Mouse (Mus musculus) C2C12 (cell line): Measurements from ENCODE around the gene Slc9a3r1. TPM values are rescaled to one million over a fixed set of nuclear protein-coding genes. Genes with fewer than 3 reads are reported as not detected.

Source experiments
- H3K27me3 ChIP-seq: one replicate; pipeline ENCODE4 v1.6.1; 2011; ENCODE audit not compliant: control insufficient read depth, insufficient read depth, insufficient read length
- H3K36me3 ChIP-seq: one replicate; pipeline ENCODE4 v1.6.1; 2011; ENCODE audit not compliant: control insufficient read depth, insufficient read depth
- H3K4me3 ChIP-seq: one replicate; pipeline ENCODE4 v1.5.1; 2011; ENCODE audit warnings: mild to moderate bottlenecking, control low read depth; ENCODE audit not compliant: poor library complexity, insufficient read depth, severe bottlenecking
- H3K79me2 ChIP-seq: one replicate; pipeline ENCODE4 v1.6.1; 2011; ENCODE audit not compliant: control insufficient read depth, insufficient read depth
- H3K79me3 ChIP-seq: one replicate; pipeline ENCODE4 v1.6.1; 2011; ENCODE audit warnings: low read depth, control low read depth
- H3ac ChIP-seq: one replicate; pipeline ENCODE3; 2011; ENCODE audit warnings: low read depth; ENCODE audit not compliant: control insufficient read depth, insufficient read length
- CEBPB ChIP-seq: IDR thresholded peaks from one replicate; pipeline ENCODE4 v1.6.1; 2011; ENCODE audit warnings: low read depth, mild to moderate bottlenecking, control low read depth, moderate library complexity
- CTCF ChIP-seq: IDR thresholded peaks from one replicate; pipeline ENCODE4 v1.5.1; 2011; ENCODE audit not compliant: control insufficient read depth, insufficient read depth, insufficient read length
- FOSL1 ChIP-seq: IDR thresholded peaks from one replicate; pipeline ENCODE4 v1.8.0; 2011; ENCODE audit warnings: mild to moderate bottlenecking, low read length; ENCODE audit not compliant: poor library complexity, insufficient read depth, severe bottlenecking
- MAX ChIP-seq: IDR thresholded peaks from one replicate; pipeline ENCODE4 v1.6.1; 2011; ENCODE audit warnings: mild to moderate bottlenecking, control low read depth
- MYOD1 ChIP-seq: IDR thresholded peaks from one replicate; pipeline ENCODE4 v1.6.1; 2011; ENCODE audit warnings: low read depth; ENCODE audit not compliant: control insufficient read depth, insufficient read length
- MYOG ChIP-seq: IDR thresholded peaks from one replicate; pipeline ENCODE4 v1.6.1; 2011; ENCODE audit not compliant: control insufficient read depth, insufficient read length; ENCODE audit errors: extremely low read depth
- USF1 ChIP-seq: IDR thresholded peaks from one replicate; pipeline ENCODE4 v1.6.1; 2011; ENCODE audit warnings: low read depth, mild to moderate bottlenecking, control low read depth, moderate library complexity
- polyA plus RNA-seq: library from polyadenylated mRNA; unstranded; fragments of >200 nt; fragmentation: generic; extraction: Trizol; gene quantifications from one replicate; pipeline ENCODE4 v1.2.1, GENCODE M21; 2012; ENCODE audit warnings: missing spikeins

Slc9a3r1 gene
- polyA plus RNA-seq, 1 experiment = 19.1 TPM

DNA sequence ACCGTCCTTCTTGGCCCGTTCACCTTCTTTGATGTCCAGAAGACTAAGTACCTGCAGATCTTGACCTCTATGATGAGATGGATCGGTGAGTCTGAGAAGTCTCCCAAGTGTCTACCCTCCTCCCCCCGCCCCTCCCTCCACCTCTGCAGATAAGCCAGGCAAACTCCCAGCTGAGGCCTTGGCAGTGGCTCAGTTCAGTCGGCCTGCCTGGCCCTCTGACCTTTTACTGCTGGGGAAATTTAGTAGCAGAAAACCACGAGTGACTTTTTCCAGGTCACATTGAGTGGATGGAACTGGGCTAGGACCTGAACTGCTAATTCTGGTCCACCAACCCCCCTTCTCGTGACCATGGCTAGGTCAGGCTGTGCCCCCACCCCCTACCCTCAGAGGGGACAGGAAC is 65.3 kb downstream of the Slc9a3r1 start:
- Histone ChIP-seq H3ac (no peak overlapping the region), H3K79me2 (no peaks in the 10 kb centered on the region), H3K27me3 (no peaks in the 10 kb centered on the region), H3K36me3 (no peaks in the 10 kb centered on the region), H3K79me3 (no peaks in the 10 kb centered on the region), H3K4me3 (no peak overlapping the region)
- TF ChIP-seq FOSL1 (no peak), CTCF (no peak), USF1 (no peak), CEBPB (no peak), MYOD1 (no peak), MYOG (no peak), MAX (no peak)

DNA sequence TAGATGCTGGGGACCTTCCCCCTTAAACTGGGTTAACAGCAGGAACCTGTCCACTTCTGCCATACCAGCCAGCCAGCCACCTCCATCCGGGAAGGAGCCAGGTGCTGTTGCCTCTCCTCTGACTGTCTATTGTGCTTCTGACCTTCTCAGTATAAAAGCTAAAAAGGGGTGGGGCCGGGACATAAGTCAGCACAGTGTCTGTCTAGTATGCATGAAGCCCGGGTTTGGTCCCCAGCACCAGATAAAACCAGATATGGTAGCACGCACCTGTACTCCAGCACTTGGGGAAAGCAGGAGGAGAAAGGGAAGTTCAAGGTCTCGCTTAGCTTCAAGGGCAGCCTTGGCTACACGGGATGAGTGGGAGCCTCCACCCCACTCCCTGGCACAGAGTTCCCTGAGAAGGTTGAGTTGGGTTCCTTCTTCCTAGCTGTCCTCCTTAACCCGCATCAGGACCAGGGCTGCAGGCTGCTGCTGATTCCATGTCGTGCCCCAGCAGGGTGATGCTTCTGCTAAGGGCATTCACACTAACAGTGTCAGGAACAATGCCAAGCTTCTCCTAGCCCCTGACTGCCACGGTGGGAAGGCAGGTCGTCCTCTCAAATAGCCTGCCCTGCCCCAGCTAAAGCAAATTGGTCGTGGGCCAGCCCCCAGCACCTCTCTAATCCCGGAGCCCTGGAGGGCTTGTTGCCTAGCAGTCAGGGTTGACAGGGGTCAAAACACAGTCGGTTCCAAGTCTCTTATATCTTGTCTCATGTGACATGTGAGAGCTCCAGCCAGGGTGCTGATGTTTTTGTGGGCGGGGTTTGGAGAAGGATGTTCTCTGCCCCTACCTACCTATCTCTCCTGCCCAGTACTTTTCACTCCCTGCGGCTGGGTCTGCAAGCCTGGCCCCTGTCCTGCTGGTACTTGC is 66.1 kb downstream of the Slc9a3r1 start:
- Histone ChIP-seq H3ac (no peak overlapping the region), H3K79me3 (no peaks in the 10 kb centered on the region), H3K79me2 (no peaks in the 10 kb centered on the region), H3K27me3 (no peaks in the 10 kb centered on the region), H3K4me3 (no peak overlapping the region), H3K36me3 (no peaks in the 10 kb centered on the region)
- TF ChIP-seq MYOD1 (no peak), MAX (no peak), FOSL1 (no peak), USF1 (no peak), MYOG (no peak), CTCF (no peak), CEBPB (no peak)

Other genes starting within 250 kb of the Slc9a3r1 start
- 0.76 TPM for gene Cd300lb, start 229.0 kb upstream of the Slc9a3r1 start, polyA plus RNA-seq
- not detected for gene Cd300c, start 194.2 kb upstream of the Slc9a3r1 start, polyA plus RNA-seq
- not detected for gene Cd300ld, start 173.4 kb upstream of the Slc9a3r1 start, polyA plus RNA-seq
- not detected for gene Cd300c2, start 161.5 kb upstream of the Slc9a3r1 start, polyA plus RNA-seq
- gene Cd300ld2, start 147.1 kb upstream of the Slc9a3r1 start, polyA plus RNA-seq = not detected
- not detected for gene Cd300ld4, start 136.3 kb upstream of the Slc9a3r1 start, polyA plus RNA-seq
- 0.16 TPM for gene Cd300ld5, start 125.6 kb upstream of the Slc9a3r1 start, polyA plus RNA-seq
- not detected for gene Cd300ld3, start 114.9 kb upstream of the Slc9a3r1 start, polyA plus RNA-seq
- not detected for gene Cd300e, start 101.2 kb upstream of the Slc9a3r1 start, polyA plus RNA-seq
- 0.07 TPM for gene Rab37, start 71.9 kb upstream of the Slc9a3r1 start, polyA plus RNA-seq
- gene Cd300lf, start 29.3 kb upstream of the Slc9a3r1 start, polyA plus RNA-seq = not detected
- 6.6 TPM for gene Tmem104, start 24.1 kb downstream of the Slc9a3r1 start, polyA plus RNA-seq
- 9.1 TPM for gene Nat9, start 24.5 kb downstream of the Slc9a3r1 start, polyA plus RNA-seq
- gene Grin2c, start 103.9 kb downstream of the Slc9a3r1 start, polyA plus RNA-seq = not detected
- 10.7 TPM for gene Fdxr, start 113.7 kb downstream of the Slc9a3r1 start, polyA plus RNA-seq
- gene Fads6, start 134.3 kb downstream of the Slc9a3r1 start, polyA plus RNA-seq = 0.21 TPM
- not detected for gene Otop2, start 143.8 kb downstream of the Slc9a3r1 start, polyA plus RNA-seq
- 0.01 TPM for gene Ush1g, start 158.7 kb downstream of the Slc9a3r1 start, polyA plus RNA-seq
- not detected for gene Otop3, start 171.4 kb downstream of the Slc9a3r1 start, polyA plus RNA-seq
- gene Hid1, start 204.4 kb downstream of the Slc9a3r1 start, polyA plus RNA-seq = 14.4 TPM
- gene Cdr2l, start 218.6 kb downstream of the Slc9a3r1 start, polyA plus RNA-seq = 23.2 TPM
- gene Mrpl58, start 240.4 kb downstream of the Slc9a3r1 start, polyA plus RNA-seq = 186 TPM